Mouse (Mus musculus): ENCODE results near the gene Btbd2.

- TF ChIP-seq GATA1 (IDR thresholded peaks at IDR 0.05; ENCODE audit: borderline replicate concordance, low read length) (no peak), FLI1 (IDR thresholded peaks at IDR 0.05; ENCODE audit: low read length) (no peak)
These were observed 27.3 kb upstream of the Btbd2 start for GRCm38 (mm10) chr10:80684214-80684613.

Data from megakaryocyte, embryonic 14.5 days (primary cell).